Mouse (Mus musculus) megakaryocyte, embryonic 14.5 days (primary cell): ENCODE data around the gene Arhgap25. TPM values are rescaled to one million over a fixed set of nuclear protein-coding genes. Genes with fewer than 3 reads are reported as not detected.

Experiments used
- H3K27me3 ChIP-seq: replicated peaks from 2 replicates; pipeline ENCODE3; 2012; ENCODE audit warnings: inconsistent platforms
- H3K36me3 ChIP-seq: replicated peaks from 2 replicates; pipeline ENCODE3; 2012; ENCODE audit warnings: low read length, inconsistent platforms, mixed read lengths
- H3K4me1 ChIP-seq: 2 replicates; pipeline ENCODE4 v1.6.1; 2012; ENCODE audit warnings: inconsistent platforms
- H3K4me3 ChIP-seq: replicated peaks from 2 replicates; pipeline ENCODE3; 2012; ENCODE audit warnings: moderate library complexity, mild to moderate bottlenecking, inconsistent platforms
- H3K9me3 ChIP-seq: 2 replicates; pipeline ENCODE4 v1.6.1; 2012; ENCODE audit warnings: inconsistent platforms
- FLI1 ChIP-seq: IDR thresholded peaks from 2 replicates; pipeline ENCODE4 v1.6.1; 2012; ENCODE audit warnings: low read length, inconsistent platforms, mixed read lengths
- GATA1 ChIP-seq: IDR thresholded peaks from 3 replicates; pipeline ENCODE4 v1.6.1; 2012; ENCODE audit warnings: mixed read lengths, low read length, inconsistent platforms, borderline replicate concordance
- polyA plus RNA-seq: library from polyadenylated mRNA; stranded (reverse); fragments of >175 nt; gene quantifications from 2 replicates; pipeline ENCODE4 v1.2.3, GENCODE M21; 2012; ENCODE audit warnings: low replicate concordance; ENCODE audit not compliant: insufficient read depth

Arhgap25 gene
- polyA plus RNA-seq, 1 experiment, result 8.3 TPM

- no peaks in the 10 kb centered on the region for H3K36me3 ChIP-seq
- H3K4me1 ChIP-seq, result peaks cover 19% of the 10 kb centered on the region
- TF ChIP-seq FLI1 (no peak), GATA1 (no peak)
- H3K4me3 ChIP-seq, result no peak overlapping the region
- H3K9me3 ChIP-seq, result peaks cover 3% of the 10 kb centered on the region; the same call in 1 of the 2 replicates
- peaks cover 19% of the 10 kb centered on the region for H3K27me3 ChIP-seq
Measured at GRCm38 (mm10) chr6:87427616-87428015, 105.4 kb downstream of the Arhgap25 start.

GRCm38 (mm10) chr6:87426954-87427353, 106.1 kb downstream of the Arhgap25 start:
- Histone ChIP-seq H3K4me3 (no peak overlapping the region), H3K27me3 (peaks cover 16% of the 10 kb centered on the region), H3K36me3 (no peaks in the 10 kb centered on the region), H3K9me3 (peaks cover 3% of the 10 kb centered on the region; the same call in 1 of the 2 replicates), H3K4me1 (peaks cover 26% of the 10 kb centered on the region)
- TF ChIP-seq GATA1, result no peak
- TF ChIP-seq FLI1, result no peak

DNA sequence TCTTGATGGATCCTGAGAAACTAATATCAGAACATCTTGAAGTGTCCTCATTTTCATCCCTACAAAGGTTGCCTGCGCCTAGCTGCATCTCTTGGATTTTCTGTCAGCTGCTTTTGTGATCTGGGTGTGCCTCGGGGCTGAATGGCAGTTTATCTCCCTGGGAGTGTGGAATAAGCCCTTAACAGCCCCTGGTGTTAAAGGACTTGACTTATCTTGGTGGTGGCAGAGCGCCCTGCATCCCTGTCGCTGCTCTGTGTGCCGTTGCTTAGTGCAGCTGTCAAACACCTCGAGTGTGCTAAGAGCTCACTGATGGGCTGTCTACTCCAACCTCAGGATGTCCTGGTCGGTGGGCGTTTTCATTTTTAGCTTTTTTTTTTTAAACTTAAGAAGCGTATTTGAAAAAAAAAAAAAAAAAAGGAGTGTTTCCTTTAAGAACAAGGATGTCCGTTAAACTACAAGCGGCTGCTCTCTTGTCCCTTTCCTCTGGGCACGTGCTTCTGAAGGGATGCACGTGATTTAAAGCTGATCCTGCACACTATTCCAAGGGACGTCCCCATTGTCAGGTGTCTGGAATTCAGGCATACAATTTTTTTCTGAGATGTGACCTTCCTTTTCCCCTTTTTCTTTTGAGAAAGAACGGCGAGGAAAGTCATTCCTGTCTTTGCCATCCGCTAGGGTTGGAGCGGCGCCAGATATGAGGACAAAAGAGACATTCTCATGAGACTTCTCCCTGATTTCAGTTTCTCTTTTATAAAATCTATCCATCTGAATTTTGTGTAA, 108.8 kb downstream of the Arhgap25 start:
- H3K27me3 ChIP-seq, result peaks cover 11% of the 10 kb centered on the region
- H3K9me3 ChIP-seq, result peaks cover 3% of the 10 kb centered on the region; the same call in 1 of the 2 replicates
- peaks cover 48% of the 10 kb centered on the region for H3K4me1 ChIP-seq
- H3K4me3 ChIP-seq, result no peak overlapping the region
- no peaks in the 10 kb centered on the region for H3K36me3 ChIP-seq
- TF ChIP-seq FLI1 (no peak), GATA1 (no peak)

DNA sequence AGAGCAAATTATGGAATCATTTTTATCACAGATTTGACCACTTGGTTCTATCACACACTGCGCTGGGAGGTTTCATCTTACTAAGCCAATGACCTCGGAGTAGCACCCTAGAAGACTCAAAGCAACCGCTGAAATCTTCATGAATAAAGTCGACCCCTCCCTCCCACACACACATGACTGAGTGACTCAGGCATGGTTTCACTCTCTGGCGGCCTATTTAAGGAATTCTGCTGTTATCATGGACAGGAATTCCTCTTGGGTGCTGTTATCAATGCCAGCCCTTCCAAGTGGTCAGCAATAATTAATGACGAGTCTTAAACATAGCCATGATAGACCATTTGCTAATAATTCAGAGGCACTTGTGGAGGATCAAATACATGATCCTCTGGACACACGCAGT, 110.8 kb downstream of the Arhgap25 start:
- Histone ChIP-seq H3K4me3 (peak overlapping the region; percentile 56), H3K4me1 (peaks cover 60% of the 10 kb centered on the region), H3K36me3 (no peaks in the 10 kb centered on the region), H3K9me3 (peaks cover 3% of the 10 kb centered on the region; the same call in 1 of the 2 replicates), H3K27me3 (peaks cover 7% of the 10 kb centered on the region)
- TF ChIP-seq GATA1 (no peak), FLI1 (no peak)

GRCm38 (mm10) chr6:87412011-87412410, 121.0 kb downstream of the Arhgap25 start:
- no peaks in the 10 kb centered on the region for H3K36me3 ChIP-seq
- H3K27me3 ChIP-seq, result peaks cover 6% of the 10 kb centered on the region
- peaks cover 10% of the 10 kb centered on the region for H3K4me1 ChIP-seq
- H3K4me3 ChIP-seq, result no peak overlapping the region
- TF ChIP-seq FLI1 (no peak), GATA1 (no peak)
- H3K9me3 ChIP-seq, result peaks cover 5% of the 10 kb centered on the region

Other genes starting within 250 kb of the Arhgap25 start
- gene Antxr1, start 197.4 kb downstream of the Arhgap25 start, polyA plus RNA-seq, result not detected in 2 replicates
- not detected in 2 replicates for gene Gkn1, start 182.3 kb downstream of the Arhgap25 start, polyA plus RNA-seq
- gene Gkn2, start 159.9 kb downstream of the Arhgap25 start, polyA plus RNA-seq, result not detected in 2 replicates
- gene Gkn3, start 144.3 kb downstream of the Arhgap25 start, polyA plus RNA-seq, result not detected in 2 replicates
- gene Bmp10, start 104.3 kb downstream of the Arhgap25 start, polyA plus RNA-seq, result not detected in 2 replicates
- 0.51 and 1.1 TPM in 2 replicates for gene Prokr1, start 57.5 kb upstream of the Arhgap25 start, polyA plus RNA-seq
- 4.5 and 5.3 TPM in 2 replicates for gene Aplf, start 138.9 kb upstream of the Arhgap25 start, polyA plus RNA-seq
- 1.2 TPM in 1 of 2 replicates, not detected in the other for gene Efcc1, start 197.6 kb upstream of the Arhgap25 start, polyA plus RNA-seq
- 2,862 and 6,438 TPM in 2 replicates for gene Gp9, start 244.8 kb upstream of the Arhgap25 start, polyA plus RNA-seq